Mouse (Mus musculus): ENCODE measurements around the gene Trim40. TPM values are rescaled to one million over a fixed set of nuclear protein-coding genes. Genes with fewer than 3 reads are reported as not detected.

The Trim40 gene
- polyA plus RNA-seq, 1 experiment from 2014 or later, result 0.11 TPM

DNA sequence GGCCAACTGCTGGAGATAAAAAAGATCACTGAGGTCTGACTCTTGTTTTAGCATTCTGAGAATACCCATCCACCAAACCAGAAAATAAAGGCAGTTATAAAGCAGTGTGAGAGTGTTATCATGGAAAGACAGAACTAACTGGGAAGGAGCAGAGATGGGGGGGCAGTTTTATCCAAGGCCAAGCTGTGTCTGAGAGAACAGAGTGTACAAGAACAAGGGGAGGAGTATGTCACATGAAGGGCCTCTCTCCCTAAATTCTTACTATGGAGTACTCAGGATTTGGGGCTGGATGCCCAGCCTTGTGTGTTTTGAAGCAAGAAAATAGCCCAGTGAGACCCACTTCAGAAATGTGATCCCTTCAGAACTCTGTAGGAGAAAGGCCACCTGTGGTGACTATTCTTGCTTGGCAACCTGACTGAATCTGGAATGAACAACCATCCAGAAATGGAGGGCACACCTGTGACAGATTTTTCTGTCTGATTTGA is 48.9 kb downstream of the Trim40 start:
- Histone ChIP-seq H3K9me3 (ENCODE audit: control insufficient read depth, low read length) (no peaks in the 10 kb centered on the region), H3K4me1 (replicated peaks; ENCODE audit: control insufficient read depth, insufficient read depth, low read length) (peaks cover 5% of the 10 kb centered on the region)

DNA sequence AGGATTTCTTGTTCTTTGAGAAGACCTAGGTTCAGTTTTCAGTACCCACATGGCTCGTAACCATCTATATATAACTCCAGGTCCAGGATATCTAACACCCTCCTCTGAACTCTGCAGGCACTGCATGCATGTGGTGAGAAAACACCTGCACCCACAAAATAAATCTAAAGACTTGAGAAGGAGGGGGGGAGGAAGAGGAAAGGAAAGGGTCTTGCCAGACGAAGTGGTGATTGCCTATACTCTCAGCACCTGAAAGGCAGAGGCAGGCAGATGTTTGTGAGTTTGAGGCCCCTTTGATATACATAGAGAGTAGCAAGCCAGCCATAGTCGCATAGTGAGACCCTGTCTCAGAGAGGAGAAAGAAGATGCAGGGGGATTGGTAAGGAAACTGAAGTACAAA is 50.0 kb downstream of the Trim40 start:
- no peaks in the 10 kb centered on the region for H3K27me3 ChIP-seq (replicated peaks; ENCODE audit: control insufficient read depth, insufficient read depth, low read length)
- H3K4me2 ChIP-seq (ENCODE audit: low read length), result no peak overlapping the region
- peaks cover 6% of the 10 kb centered on the region for H3K4me1 ChIP-seq (replicated peaks; ENCODE audit: control insufficient read depth, insufficient read depth, low read length)
- no peak overlapping the region for H3K27ac ChIP-seq (ENCODE audit: low read depth)
- DNase-seq (ENCODE audit: low spot score) (no peak), ATAC-seq (replicated peaks; ENCODE audit: low FRiP score, low TSS enrichment, low read depth) (no peak)
- H3K4me3 ChIP-seq (ENCODE audit: low read depth, low read length), result no peak overlapping the region
- H3K9ac ChIP-seq (ENCODE audit: low read length), result no peak overlapping the region
- no peaks in the 10 kb centered on the region for H3K9me3 ChIP-seq (ENCODE audit: control insufficient read depth, low read length)
- 77% methylated on average over 3 of the region's 3 CpGs for WGBS
- H3K36me3 ChIP-seq (ENCODE audit: control insufficient read depth, insufficient read depth, low read length), result 0 out of 2 replicates have a peak, but pooled peaks cover 8% of the 10 kb centered on the region

More for the DNA sequence above, 48.9 kb downstream of the Trim40 start:
- DNase-seq (ENCODE audit: low spot score) (no peak), ATAC-seq (replicated peaks; ENCODE audit: low FRiP score, low TSS enrichment, low read depth) (no peak)
- 0 out of 2 replicates have a peak, but pooled peaks cover 8% of the 10 kb centered on the region for H3K36me3 ChIP-seq (ENCODE audit: control insufficient read depth, insufficient read depth, low read length)
- no peak overlapping the region for H3K9ac ChIP-seq (ENCODE audit: low read length)
- H3K27ac ChIP-seq (ENCODE audit: low read depth), result no peak overlapping the region
- no peak overlapping the region for H3K4me2 ChIP-seq (ENCODE audit: low read length)
- H3K27me3 ChIP-seq (replicated peaks; ENCODE audit: control insufficient read depth, insufficient read depth, low read length), result no peaks in the 10 kb centered on the region
- H3K4me3 ChIP-seq (ENCODE audit: low read depth, low read length), result no peak overlapping the region

DNA sequence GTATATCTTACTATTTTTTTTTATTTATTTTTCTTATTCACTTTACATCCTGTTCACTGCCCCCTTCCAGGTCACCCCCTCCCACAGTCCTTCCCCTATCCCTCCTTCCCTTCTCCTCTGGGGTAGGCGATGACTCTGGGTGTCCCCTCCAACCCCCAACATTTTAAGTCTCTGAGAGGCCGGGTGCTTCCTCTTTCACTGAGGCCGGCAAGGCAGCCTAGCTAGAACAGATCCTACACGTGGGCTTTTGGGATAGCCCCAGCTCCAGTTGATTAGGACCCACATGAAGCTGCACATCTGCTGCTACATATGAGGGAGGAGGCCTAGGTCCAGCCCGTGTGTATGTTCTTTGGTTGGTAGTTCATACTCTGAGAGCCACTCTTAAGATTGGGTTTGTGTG is 50.9 kb downstream of the Trim40 start:
- H3K27me3 ChIP-seq (replicated peaks; ENCODE audit: control insufficient read depth, insufficient read depth, low read length), result no peaks in the 10 kb centered on the region
- no peak overlapping the region for H3K27ac ChIP-seq (ENCODE audit: low read depth)
- H3K4me2 ChIP-seq (ENCODE audit: low read length), result no peak overlapping the region
- no peaks in the 10 kb centered on the region for H3K9me3 ChIP-seq (ENCODE audit: control insufficient read depth, low read length)
- 0 out of 2 replicates have a peak, but pooled peaks cover 8% of the 10 kb centered on the region for H3K36me3 ChIP-seq (ENCODE audit: control insufficient read depth, insufficient read depth, low read length)
- H3K4me3 ChIP-seq (ENCODE audit: low read depth, low read length), result no peak overlapping the region
- peaks cover 6% of the 10 kb centered on the region for H3K4me1 ChIP-seq (replicated peaks; ENCODE audit: control insufficient read depth, insufficient read depth, low read length)
- DNase-seq (ENCODE audit: low spot score) (no peak), ATAC-seq (replicated peaks; ENCODE audit: low FRiP score, low TSS enrichment, low read depth) (no peak)
- H3K9ac ChIP-seq (ENCODE audit: low read length), result no peak overlapping the region
- WGBS, result 83% methylated on average over 5 of the region's 5 CpGs

DNA sequence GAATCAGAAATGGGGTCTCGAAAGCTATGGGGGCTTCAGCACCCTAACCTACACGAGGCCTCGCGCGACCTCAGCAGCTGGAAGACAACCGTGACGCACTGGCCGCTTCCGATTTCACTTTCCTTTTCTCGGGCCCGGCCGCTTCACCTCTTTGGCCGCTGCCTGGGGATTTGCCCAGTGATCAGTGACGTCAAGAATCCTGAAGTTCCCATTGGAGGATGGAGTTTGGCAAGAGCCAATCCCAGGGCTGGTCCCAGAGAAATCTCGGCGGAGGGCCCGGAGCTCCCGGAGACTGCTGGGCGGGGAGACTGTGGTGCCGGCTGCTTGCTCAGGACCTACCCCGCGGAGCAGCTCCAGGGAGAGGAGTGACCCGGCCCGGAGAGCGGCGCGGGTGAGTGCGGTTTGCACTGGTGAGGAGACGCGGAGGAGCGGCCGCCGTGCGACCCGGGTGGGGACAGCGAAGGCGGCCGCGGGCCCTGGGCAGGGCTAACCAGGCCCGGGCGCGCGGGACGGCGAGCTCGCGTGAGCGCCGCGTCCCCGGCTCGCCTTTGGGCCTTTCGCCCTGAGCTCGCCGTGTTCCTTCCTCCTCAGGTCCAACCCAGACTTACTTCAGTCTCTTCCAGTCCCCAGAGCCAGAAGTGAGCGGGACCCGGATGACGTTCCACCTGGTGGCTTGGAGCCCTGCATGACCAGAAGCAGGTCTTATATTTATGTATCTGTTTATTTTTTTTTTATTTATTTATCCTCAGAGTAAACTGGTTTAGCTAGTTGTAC is 52.9 kb downstream of the Trim40 start, which contains the start of gene Trim26:
TSS of gene Trim26 (plus strand) at position 261 of the 774 bp plus-strand sequence.
- H3K9ac ChIP-seq (ENCODE audit: low read length), result peak within 1 kb of the TSS; percentile 85
- DNase-seq (ENCODE audit: low spot score) (peak; percentile 98), ATAC-seq (replicated peaks; ENCODE audit: low FRiP score, low TSS enrichment, low read depth) (peak; percentile 99)
- H3K36me3 ChIP-seq (ENCODE audit: control insufficient read depth, insufficient read depth, low read length), result 0 out of 2 replicates have a peak, but pooled peaks cover 3% of the 10 kb centered on the region
- H3K4me3 ChIP-seq (ENCODE audit: low read depth, low read length), result peak within 1 kb of the TSS; percentile 64
- H3K4me1 ChIP-seq (replicated peaks; ENCODE audit: control insufficient read depth, insufficient read depth, low read length), result peaks cover 6% of the 10 kb centered on the region
- H3K4me2 ChIP-seq (ENCODE audit: low read length), result peak within 1 kb of the TSS; percentile 57
- peak within 1 kb of the TSS; percentile 96 for H3K27ac ChIP-seq (ENCODE audit: low read depth)
- WGBS, result under 1% methylated on average over 56 of the region's 58 CpGs
- H3K9me3 ChIP-seq (ENCODE audit: control insufficient read depth, low read length), result no peaks in the 10 kb centered on the region
- no peaks in the 10 kb centered on the region for H3K27me3 ChIP-seq (replicated peaks; ENCODE audit: control insufficient read depth, insufficient read depth, low read length)

DNA sequence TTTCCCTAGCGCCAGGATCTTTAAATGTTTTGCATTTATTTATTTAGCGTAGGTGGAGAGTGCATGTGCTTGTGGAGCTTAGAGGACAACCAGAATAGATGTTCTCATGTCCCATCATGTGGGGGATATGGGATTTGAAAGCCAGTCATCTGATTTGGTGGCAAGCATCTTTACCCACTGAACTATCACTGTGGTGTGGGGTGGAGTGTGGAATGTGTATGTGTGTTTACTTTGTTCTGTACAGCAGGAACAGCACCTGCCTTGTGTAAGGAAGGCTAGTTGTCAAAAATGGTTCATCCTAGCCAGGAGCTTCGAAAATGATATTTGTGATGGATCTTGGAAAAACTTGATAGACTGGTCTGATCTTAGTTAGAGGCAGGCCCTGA is 53.5 kb downstream of the Trim40 start:
- Histone ChIP-seq H3K4me1 (replicated peaks; ENCODE audit: control insufficient read depth, insufficient read depth, low read length) (peaks cover 6% of the 10 kb centered on the region), H3K9ac (ENCODE audit: low read length) (peak overlapping the region; percentile 23; the same call in 1 of the 2 replicates), H3K9me3 (ENCODE audit: control insufficient read depth, low read length) (no peaks in the 10 kb centered on the region), H3K4me3 (ENCODE audit: low read depth, low read length) (peak overlapping the region; percentile 64), H3K36me3 (ENCODE audit: control insufficient read depth, insufficient read depth, low read length) (0 out of 2 replicates have a peak, but pooled peaks cover 3% of the 10 kb centered on the region), H3K27ac (ENCODE audit: low read depth) (peak overlapping the region; percentile 96), H3K4me2 (ENCODE audit: low read length) (peak overlapping the region; percentile 57), H3K27me3 (replicated peaks; ENCODE audit: control insufficient read depth, insufficient read depth, low read length) (no peaks in the 10 kb centered on the region)
- WGBS, result 10% methylated on average over 3 of the region's 3 CpGs
- DNase-seq (ENCODE audit: low spot score) (no peak), ATAC-seq (replicated peaks; ENCODE audit: low FRiP score, low TSS enrichment, low read depth) (peak; percentile 24)

DNA sequence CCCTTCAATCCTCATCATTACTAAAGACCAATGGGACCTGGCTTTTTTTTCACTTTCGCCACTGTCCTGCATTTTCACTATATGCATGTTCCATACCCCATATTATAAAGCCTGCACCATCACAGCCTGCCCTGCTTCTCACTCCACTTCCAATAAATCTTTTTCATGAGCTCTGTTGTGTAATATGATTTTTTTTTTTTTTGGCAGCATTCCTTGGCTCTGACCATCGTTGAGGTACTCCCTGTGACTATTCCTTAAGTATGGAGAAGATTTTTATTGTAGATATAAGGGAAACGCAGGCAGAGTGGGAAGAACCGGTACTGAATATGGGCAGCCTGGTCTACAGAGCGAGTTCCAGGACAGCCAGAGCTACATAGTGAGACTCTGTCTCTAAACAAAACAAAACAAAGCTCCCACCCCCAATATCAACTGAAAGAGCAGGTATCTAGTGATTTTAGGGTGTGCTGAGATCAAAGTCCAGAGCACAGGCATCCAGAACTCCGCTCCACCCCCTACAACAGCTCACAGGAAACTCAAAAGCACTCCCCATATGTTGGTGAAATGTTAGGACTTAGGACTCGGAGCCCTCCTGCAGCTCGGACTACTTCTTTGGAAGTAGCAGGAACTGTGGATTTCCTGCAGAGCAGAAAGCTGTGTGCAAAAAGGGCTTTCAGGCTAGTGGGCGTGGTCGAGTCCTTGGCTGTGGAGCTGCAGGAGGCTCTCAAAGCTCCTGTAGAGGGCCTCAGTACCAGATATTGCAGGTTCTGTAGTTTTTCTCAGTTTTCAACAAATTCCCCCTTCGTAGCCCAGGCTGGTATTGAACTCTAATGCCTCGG is 54.1 kb downstream of the Trim40 start:
- 29% methylated on average over 12 of the region's 12 CpGs for WGBS
- H3K9ac ChIP-seq (ENCODE audit: low read length), result no peak overlapping the region

DNA sequence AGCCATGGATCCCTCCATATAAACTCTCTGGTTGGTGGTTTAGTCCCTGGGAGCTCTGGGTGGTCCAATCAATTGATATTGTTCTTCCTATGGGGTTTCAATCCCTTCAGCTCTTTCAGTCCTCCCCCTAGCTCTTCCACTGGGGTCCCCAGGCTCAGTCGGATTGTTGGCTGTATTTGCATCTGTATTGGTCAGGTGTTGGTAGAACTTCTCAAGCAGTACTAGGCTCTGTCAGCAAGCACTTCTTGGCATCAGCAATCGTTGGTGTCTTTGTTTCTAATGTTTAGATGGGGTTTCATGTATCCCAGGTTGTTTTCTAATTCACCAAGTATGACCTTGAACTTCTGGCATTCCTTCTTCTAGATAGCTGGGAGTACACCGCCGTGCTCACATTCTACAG is 57.2 kb downstream of the Trim40 start:
- no peaks in the 10 kb centered on the region for H3K36me3 ChIP-seq (ENCODE audit: control insufficient read depth, insufficient read depth, low read length)
- 60% methylated on average over 4 of the region's 4 CpGs for WGBS

More for the DNA sequence above, 54.1 kb downstream of the Trim40 start:
- peak overlapping the region; percentile 57 for H3K4me2 ChIP-seq (ENCODE audit: low read length)
- H3K36me3 ChIP-seq (ENCODE audit: control insufficient read depth, insufficient read depth, low read length), result 0 out of 2 replicates have a peak, but pooled peaks cover 3% of the 10 kb centered on the region
- 0 out of 2 replicates have a peak, but pooled peaks have one; percentile 9 for ATAC-seq (replicated peaks; ENCODE audit: low FRiP score, low TSS enrichment, low read depth)
- H3K4me1 ChIP-seq (replicated peaks; ENCODE audit: control insufficient read depth, insufficient read depth, low read length), result peaks cover 6% of the 10 kb centered on the region
- H3K27me3 ChIP-seq (replicated peaks; ENCODE audit: control insufficient read depth, insufficient read depth, low read length), result no peaks in the 10 kb centered on the region
- peak overlapping the region; percentile 64; the same call in 1 of the 2 replicates for H3K4me3 ChIP-seq (ENCODE audit: low read depth, low read length)
- peak; percentile 74 for DNase-seq (ENCODE audit: low spot score)
- no peaks in the 10 kb centered on the region for H3K9me3 ChIP-seq (ENCODE audit: control insufficient read depth, low read length)
- peak overlapping the region; percentile 96 for H3K27ac ChIP-seq (ENCODE audit: low read depth)

More for the DNA sequence above, 57.2 kb downstream of the Trim40 start:
- no peak overlapping the region for H3K9ac ChIP-seq (ENCODE audit: low read length)
- no peak overlapping the region for H3K27ac ChIP-seq (ENCODE audit: low read depth)
- peaks cover 6% of the 10 kb centered on the region for H3K4me1 ChIP-seq (replicated peaks; ENCODE audit: control insufficient read depth, insufficient read depth, low read length)
- H3K4me3 ChIP-seq (ENCODE audit: low read depth, low read length), result no peak overlapping the region
- H3K9me3 ChIP-seq (ENCODE audit: control insufficient read depth, low read length), result no peaks in the 10 kb centered on the region
- no peak for ATAC-seq (replicated peaks; ENCODE audit: low FRiP score, low TSS enrichment, low read depth)
- no peak for DNase-seq (ENCODE audit: low spot score)
- H3K27me3 ChIP-seq (replicated peaks; ENCODE audit: control insufficient read depth, insufficient read depth, low read length), result no peaks in the 10 kb centered on the region
- H3K4me2 ChIP-seq (ENCODE audit: low read length), result no peak overlapping the region

Data from intestine, embryonic 14.5 days (tissue).